Mouse (Mus musculus) liver, embryonic 16.5 days (tissue): ENCODE measurements around the gene Stpg1. TPM values are rescaled to one million over a fixed set of nuclear protein-coding genes. Genes with fewer than 3 reads are reported as not detected.

Experiments used
- ATAC-seq: fragments of 200-750 bp; cut with Nextera tagmentation; 2 replicates; pipeline ENCODE4 v1.8.0; 2017; ENCODE audit warnings: low read depth, mild to moderate bottlenecking, moderate number of reproducible peaks, moderate library complexity
- H3K27ac ChIP-seq: fragments of 300-500 bp; sonication (generic); 2 replicates; pipeline ENCODE4 v1.5.1; 2014; ENCODE audit warnings: mild to moderate bottlenecking, low read length
- H3K27me3 ChIP-seq: fragments of 300-500 bp; sonication (generic); 2 replicates; pipeline ENCODE4 v1.6.1; 2014; ENCODE audit warnings: low read depth, low read length, mixed read lengths; ENCODE audit not compliant: control insufficient read depth, insufficient read depth
- H3K36me3 ChIP-seq: fragments of 300-500 bp; sonication (generic); 2 replicates; pipeline ENCODE4 v1.6.1; 2014; ENCODE audit warnings: mild to moderate bottlenecking; ENCODE audit not compliant: control insufficient read depth, insufficient read depth
- H3K4me1 ChIP-seq: fragments of 300-500 bp; sonication (generic); 2 replicates; pipeline ENCODE4 v1.6.1; 2014; ENCODE audit warnings: low read depth, low read length, mixed read lengths; ENCODE audit not compliant: control insufficient read depth
- H3K4me2 ChIP-seq: fragments of 300-500 bp; sonication (generic); 2 replicates; pipeline ENCODE4 v1.6.1; 2014; ENCODE audit warnings: low read depth, low read length, mixed read lengths
- H3K4me3 ChIP-seq: fragments of 300-500 bp; sonication (generic); 2 replicates; pipeline ENCODE4 v1.5.1; 2014; ENCODE audit warnings: low read depth, mild to moderate bottlenecking, low read length
- H3K9ac ChIP-seq: fragments of 300-500 bp; sonication (generic); 2 replicates; pipeline ENCODE4 v1.6.1; 2014; ENCODE audit warnings: low read depth, low read length
- H3K9me3 ChIP-seq: fragments of 300-500 bp; sonication (generic); replicated peaks from 2 replicates; pipeline ENCODE4 v1.6.1; 2016; ENCODE audit warnings: low read length; ENCODE audit not compliant: control insufficient read depth
- WGBS: fragments of 180-500 bp; shearing (Covaris S2); extraction: QIAGEN DNeasy Blood & Tissue Kit; methylation state at CpG from one replicate; pipeline ENCODE4 v1.1.7; 2014; ENCODE audit not compliant: insufficient replicate concordance; 5-methylcytosine and 5-hydroxymethylcytosine counted together
- polyA plus RNA-seq: library from polyadenylated mRNA; unstranded; fragments of >200 nt; fragmentation: Nextera tagmentation; extraction: Ambion mirVana; gene quantifications from 2 replicates; pipeline ENCODE4 v1.2.1, GENCODE M21; 2015

The Stpg1 gene
- polyA plus RNA-seq, 1 experiment from 2014 or later = not detected

- no peaks in the 10 kb centered on the region for H3K36me3 ChIP-seq
- H3K9ac ChIP-seq = peak overlapping the region; percentile 6; the same call in 1 of the 2 replicates
- peaks cover 5% of the 10 kb centered on the region for H3K4me1 ChIP-seq
- H3K27ac ChIP-seq = no peak overlapping the region
- peak overlapping the region; percentile 59 for H3K4me2 ChIP-seq
- peak overlapping the region; percentile 39 for H3K4me3 ChIP-seq
- H3K27me3 ChIP-seq = no peaks in the 10 kb centered on the region
- peak; percentile 66 for ATAC-seq
- no peaks in the 10 kb centered on the region for H3K9me3 ChIP-seq
- 9% methylated on average over 22 of the region's 22 CpGs for WGBS
These were observed 13.2 kb downstream of the Stpg1 start for GRCm38 (mm10) chr4:135507547-135508350.

GRCm38 (mm10) chr4:135508419-135509039 is 13.9 kb downstream of the Stpg1 start:
- Histone ChIP-seq H3K4me1 (peaks cover 5% of the 10 kb centered on the region), H3K4me3 (no peak overlapping the region), H3K9me3 (no peaks in the 10 kb centered on the region), H3K4me2 (no peak overlapping the region), H3K27me3 (no peaks in the 10 kb centered on the region), H3K9ac (no peak overlapping the region), H3K36me3 (no peaks in the 10 kb centered on the region), H3K27ac (no peak overlapping the region)
- no peak for ATAC-seq
- 18% methylated on average over 13 of the region's 13 CpGs for WGBS

GRCm38 (mm10) chr4:135509515-135509914 is 14.9 kb downstream of the Stpg1 start:
- 63% methylated on average over 12 of the region's 12 CpGs for WGBS
- Histone ChIP-seq H3K36me3 (no peaks in the 10 kb centered on the region), H3K4me3 (no peak overlapping the region), H3K9ac (no peak overlapping the region), H3K27ac (no peak overlapping the region), H3K27me3 (no peaks in the 10 kb centered on the region), H3K4me2 (no peak overlapping the region), H3K4me1 (peaks cover 5% of the 10 kb centered on the region), H3K9me3 (no peaks in the 10 kb centered on the region)
- no peak for ATAC-seq

GRCm38 (mm10) chr4:135513865-135514264 is 19.3 kb downstream of the Stpg1 start:
- no peaks in the 10 kb centered on the region; the same call in none of the 2 replicates for H3K4me1 ChIP-seq
- H3K4me2 ChIP-seq = no peak overlapping the region
- H3K27me3 ChIP-seq = no peaks in the 10 kb centered on the region
- 70% methylated on average over 7 of the region's 7 CpGs for WGBS
- no peaks in the 10 kb centered on the region for H3K9me3 ChIP-seq
- no peak overlapping the region for H3K4me3 ChIP-seq
- no peak for ATAC-seq
- H3K27ac ChIP-seq = no peak overlapping the region
- H3K36me3 ChIP-seq = no peaks in the 10 kb centered on the region
- no peak overlapping the region for H3K9ac ChIP-seq

- no peak overlapping the region for H3K27ac ChIP-seq
- no peak overlapping the region for H3K9ac ChIP-seq
- WGBS = 61% methylated on average over 14 of the region's 14 CpGs
- H3K36me3 ChIP-seq = no peaks in the 10 kb centered on the region
- ATAC-seq = no peak
- H3K9me3 ChIP-seq = no peaks in the 10 kb centered on the region
- H3K4me3 ChIP-seq = no peak overlapping the region
- H3K4me2 ChIP-seq = no peak overlapping the region
- no peaks in the 10 kb centered on the region; the same call in none of the 2 replicates for H3K4me1 ChIP-seq
- H3K27me3 ChIP-seq = no peaks in the 10 kb centered on the region
These were observed 20.3 kb downstream of the Stpg1 start for GRCm38 (mm10) chr4:135514925-135515324.

GRCm38 (mm10) chr4:135516351-135517316 is 22.0 kb downstream of the Stpg1 start:
- H3K4me2 ChIP-seq = no peak overlapping the region
- no peaks in the 10 kb centered on the region for H3K9me3 ChIP-seq
- H3K27me3 ChIP-seq = no peaks in the 10 kb centered on the region
- no peak overlapping the region for H3K27ac ChIP-seq
- no peak overlapping the region for H3K4me3 ChIP-seq
- peak; percentile 65 for ATAC-seq
- WGBS = 37% methylated on average over 15 of the region's 15 CpGs
- no peak overlapping the region for H3K9ac ChIP-seq
- H3K4me1 ChIP-seq = no peaks in the 10 kb centered on the region; the same call in none of the 2 replicates
- no peaks in the 10 kb centered on the region for H3K36me3 ChIP-seq

- H3K36me3 ChIP-seq = no peaks in the 10 kb centered on the region
- WGBS = 48% methylated on average over 12 of the region's 12 CpGs
- no peak for ATAC-seq
These were observed 23.5 kb downstream of the Stpg1 start for GRCm38 (mm10) chr4:135518135-135518534.

GRCm38 (mm10) chr4:135520421-135520820 is 25.8 kb downstream of the Stpg1 start:
- Histone ChIP-seq H3K4me2 (no peak overlapping the region), H3K9me3 (no peaks in the 10 kb centered on the region), H3K4me3 (no peak overlapping the region), H3K27me3 (0 out of 2 replicates have a peak, but pooled peaks cover 2% of the 10 kb centered on the region), H3K36me3 (no peaks in the 10 kb centered on the region), H3K27ac (no peak overlapping the region), H3K4me1 (no peaks in the 10 kb centered on the region; the same call in none of the 2 replicates), H3K9ac (no peak overlapping the region)
- ATAC-seq = no peak
- WGBS = 45% methylated on average over 9 of the region's 9 CpGs

More at GRCm38 (mm10) chr4:135518135-135518534, 23.5 kb downstream of the Stpg1 start:
- Histone ChIP-seq H3K4me3 (no peak overlapping the region), H3K4me2 (no peak overlapping the region), H3K9ac (no peak overlapping the region), H3K9me3 (no peaks in the 10 kb centered on the region), H3K4me1 (no peaks in the 10 kb centered on the region; the same call in none of the 2 replicates), H3K27me3 (no peaks in the 10 kb centered on the region), H3K27ac (no peak overlapping the region)
